Mouse (Mus musculus) midbrain, postnatal 0 days (tissue): ENCODE data around the gene Hirip3. TPM values are rescaled to one million over a fixed set of nuclear protein-coding genes. Genes with fewer than 3 reads are reported as not detected.

Source experiments
- ATAC-seq: fragments of 200-750 bp; cut with Nextera tagmentation; 2 replicates; pipeline ENCODE4 v1.8.0; 2017; ENCODE audit warnings: moderate number of reproducible peaks, mild to moderate bottlenecking, moderate TSS enrichment, moderate library complexity; ENCODE audit not compliant: low FRiP score
- DNase-seq: peaks from one replicate; pipeline ENCODE4 v3.0.0-alpha.2; 2015; ENCODE audit warnings: low spot score
- H3K27ac ChIP-seq: fragments of 300-500 bp; sonication (generic); 2 replicates; pipeline ENCODE4 v1.5.1; 2014; ENCODE audit warnings: low read depth, mild to moderate bottlenecking, low read length, mixed read lengths
- H3K27me3 ChIP-seq: fragments of 300-500 bp; sonication (generic); 2 replicates; pipeline ENCODE4 v1.6.1; 2014; ENCODE audit warnings: low read length, control low read depth, mixed read lengths; ENCODE audit not compliant: insufficient read depth
- H3K36me3 ChIP-seq: fragments of 300-500 bp; sonication (generic); 2 replicates; pipeline ENCODE4 v1.6.1; 2014; ENCODE audit warnings: low read length, control low read depth, mixed read lengths; ENCODE audit not compliant: insufficient read depth
- H3K4me1 ChIP-seq: fragments of 300-500 bp; sonication (generic); 2 replicates; pipeline ENCODE4 v1.6.1; 2014; ENCODE audit warnings: mild to moderate bottlenecking, control low read depth, antibody characterized with exemption, low read length, mixed read lengths; ENCODE audit not compliant: insufficient read depth
- H3K4me2 ChIP-seq: fragments of 300-500 bp; sonication (generic); 2 replicates; pipeline ENCODE4 v1.6.1; 2014; ENCODE audit warnings: low read depth, mild to moderate bottlenecking, low read length, mixed read lengths; ENCODE audit not compliant: poor library complexity, severe bottlenecking
- H3K4me3 ChIP-seq: fragments of 300-500 bp; sonication (generic); 2 replicates; pipeline ENCODE4 v1.5.1; 2014; ENCODE audit warnings: low read depth, mild to moderate bottlenecking, low read length, moderate library complexity
- H3K9ac ChIP-seq: fragments of 300-500 bp; sonication (generic); replicated peaks from 2 replicates; pipeline ENCODE4 v1.6.1; 2014; ENCODE audit warnings: mild to moderate bottlenecking, low read length, moderate library complexity, mixed read lengths; ENCODE audit not compliant: poor library complexity, severe bottlenecking
- H3K9me3 ChIP-seq: fragments of 300-500 bp; sonication (generic); 2 replicates; pipeline ENCODE4 v1.6.1; 2016; ENCODE audit warnings: low read length, control low read depth
- CTCF ChIP-seq: IDR thresholded peaks from 2 replicates; pipeline ENCODE4 v1.5.1; 2016; ENCODE audit warnings: antibody characterized with exemption, mild to moderate bottlenecking
- WGBS: fragments of 180-500 bp; shearing (Covaris S2); extraction: QIAGEN DNeasy Blood & Tissue Kit; methylation state at CpG from one replicate; pipeline ENCODE4 v1.1.7; 2014; 5-methylcytosine and 5-hydroxymethylcytosine counted together
- polyA plus RNA-seq: library from polyadenylated mRNA; unstranded; fragments of >200 nt; fragmentation: Nextera tagmentation; extraction: Ambion mirVana; gene quantifications from 2 replicates; pipeline ENCODE4 v1.2.1, GENCODE M21; 2015
- total RNA-seq: library from RNA; depleted of rRNA; stranded (reverse); fragments of >200 nt; gene quantifications from 2 replicates; pipeline ENCODE4 v1.2.3, GENCODE M21; 2014

Gene Hirip3
- total and polyA plus RNA-seq, 2 experiments from 2014 or later: 10.0 to 16.3 TPM

GRCm38 (mm10) chr7:126848794-126849193, 13.0 kb upstream of the Hirip3 start:
- 13% methylated on average over 10 of the region's 10 CpGs for WGBS
- DNase-seq: no peak
- no peak for ATAC-seq
- peak overlapping the region; percentile 91 for H3K4me2 ChIP-seq
- peak overlapping the region; percentile 49 for H3K4me3 ChIP-seq
- H3K27ac ChIP-seq: 0 out of 2 replicates have a peak overlapping the region, but pooled peaks have one; percentile 52
- no peaks in the 10 kb centered on the region for H3K9me3 ChIP-seq
- H3K9ac ChIP-seq: peak overlapping the region; percentile 73
- peaks cover 8% of the 10 kb centered on the region for H3K4me1 ChIP-seq
- peaks cover 27% of the 10 kb centered on the region; the same call in 1 of the 2 replicates for H3K36me3 ChIP-seq
- no peaks in the 10 kb centered on the region for H3K27me3 ChIP-seq
- TF ChIP-seq CTCF: no peak

DNA sequence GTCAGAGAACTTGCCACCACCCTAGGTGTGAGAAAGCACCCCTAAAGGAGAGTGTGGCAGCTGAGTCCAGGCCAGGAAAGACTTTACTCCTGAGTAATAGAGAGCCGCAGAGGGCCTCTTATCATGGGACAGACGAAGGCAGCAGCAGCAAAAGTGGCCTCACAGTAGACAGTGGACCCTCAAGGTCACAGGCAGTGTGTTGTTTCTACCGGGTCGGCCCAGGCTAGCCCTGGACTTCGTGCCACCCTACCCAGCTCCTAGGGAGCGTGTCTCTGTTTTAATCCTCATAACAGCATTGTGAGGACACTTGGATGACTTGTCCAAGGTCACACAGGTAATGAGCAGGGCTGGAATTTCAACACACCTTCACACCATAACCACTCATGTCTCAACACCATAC, 11.6 kb upstream of the Hirip3 start:
- ATAC-seq (no peak), DNase-seq (no peak)
- no peaks in the 10 kb centered on the region for H3K9me3 ChIP-seq
- H3K4me3 ChIP-seq: no peak overlapping the region
- H3K4me1 ChIP-seq: peaks cover 8% of the 10 kb centered on the region
- H3K27me3 ChIP-seq: no peaks in the 10 kb centered on the region
- H3K36me3 ChIP-seq: peaks cover 40% of the 10 kb centered on the region; the same call in 1 of the 2 replicates
- 91% methylated on average over 6 of the region's 6 CpGs for WGBS
- H3K4me2 ChIP-seq: no peak overlapping the region
- H3K27ac ChIP-seq: no peak overlapping the region
- TF ChIP-seq CTCF: no peak
- no peak overlapping the region for H3K9ac ChIP-seq

DNA sequence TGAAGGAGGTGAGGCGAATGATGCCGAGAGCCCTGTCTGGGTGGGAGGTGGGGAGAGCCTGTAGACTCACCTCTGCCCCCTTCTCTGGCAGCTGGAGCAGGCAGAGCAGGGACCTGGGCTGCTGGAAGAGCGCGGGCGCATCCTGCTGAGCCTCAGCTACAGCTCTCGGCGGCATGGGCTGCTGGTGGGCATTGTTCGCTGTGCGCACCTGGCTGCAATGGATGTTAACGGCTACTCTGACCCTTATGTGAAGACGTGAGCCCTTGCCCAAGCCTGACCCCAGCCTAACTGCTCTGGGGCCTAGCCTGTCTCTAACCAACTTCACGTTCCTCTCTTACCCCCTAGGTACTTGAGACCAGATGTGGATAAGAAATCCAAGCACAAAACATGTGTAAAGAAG, 10.6 kb upstream of the Hirip3 start:
- no peak overlapping the region for H3K4me3 ChIP-seq
- H3K9ac ChIP-seq: no peak overlapping the region
- H3K36me3 ChIP-seq: peaks cover 43% of the 10 kb centered on the region
- no peaks in the 10 kb centered on the region for H3K27me3 ChIP-seq
- no peaks in the 10 kb centered on the region for H3K9me3 ChIP-seq
- no peak for DNase-seq
- TF ChIP-seq CTCF: no peak
- H3K4me1 ChIP-seq: peaks cover 8% of the 10 kb centered on the region
- ATAC-seq: no peak
- H3K4me2 ChIP-seq: no peak overlapping the region
- H3K27ac ChIP-seq: no peak overlapping the region
- WGBS: 40% methylated on average over 12 of the region's 12 CpGs

GRCm38 (mm10) chr7:126853454-126853853, 8.3 kb upstream of the Hirip3 start:
- Histone ChIP-seq H3K4me3 (no peak overlapping the region), H3K4me1 (peaks cover 6% of the 10 kb centered on the region), H3K36me3 (peaks cover 59% of the 10 kb centered on the region), H3K9ac (no peak overlapping the region), H3K27me3 (no peaks in the 10 kb centered on the region), H3K9me3 (no peaks in the 10 kb centered on the region), H3K4me2 (no peak overlapping the region), H3K27ac (no peak overlapping the region)
- DNase-seq: no peak
- no peak for ATAC-seq
- no peak for TF ChIP-seq CTCF
- 90% methylated on average over 5 of the region's 5 CpGs for WGBS

- H3K9ac ChIP-seq: no peak overlapping the region
- no peaks in the 10 kb centered on the region for H3K4me1 ChIP-seq
- DNase-seq (no peak), ATAC-seq (no peak)
- no peak for TF ChIP-seq CTCF
- WGBS: 78% methylated on average over 3 of the region's 3 CpGs
- no peaks in the 10 kb centered on the region for H3K9me3 ChIP-seq
- no peak overlapping the region for H3K4me3 ChIP-seq
- no peak overlapping the region for H3K4me2 ChIP-seq
- H3K27me3 ChIP-seq: no peaks in the 10 kb centered on the region
- H3K36me3 ChIP-seq: peaks cover 59% of the 10 kb centered on the region
- H3K27ac ChIP-seq: no peak overlapping the region
These were observed 6.1 kb upstream of the Hirip3 start for GRCm38 (mm10) chr7:126855641-126856040.

DNA sequence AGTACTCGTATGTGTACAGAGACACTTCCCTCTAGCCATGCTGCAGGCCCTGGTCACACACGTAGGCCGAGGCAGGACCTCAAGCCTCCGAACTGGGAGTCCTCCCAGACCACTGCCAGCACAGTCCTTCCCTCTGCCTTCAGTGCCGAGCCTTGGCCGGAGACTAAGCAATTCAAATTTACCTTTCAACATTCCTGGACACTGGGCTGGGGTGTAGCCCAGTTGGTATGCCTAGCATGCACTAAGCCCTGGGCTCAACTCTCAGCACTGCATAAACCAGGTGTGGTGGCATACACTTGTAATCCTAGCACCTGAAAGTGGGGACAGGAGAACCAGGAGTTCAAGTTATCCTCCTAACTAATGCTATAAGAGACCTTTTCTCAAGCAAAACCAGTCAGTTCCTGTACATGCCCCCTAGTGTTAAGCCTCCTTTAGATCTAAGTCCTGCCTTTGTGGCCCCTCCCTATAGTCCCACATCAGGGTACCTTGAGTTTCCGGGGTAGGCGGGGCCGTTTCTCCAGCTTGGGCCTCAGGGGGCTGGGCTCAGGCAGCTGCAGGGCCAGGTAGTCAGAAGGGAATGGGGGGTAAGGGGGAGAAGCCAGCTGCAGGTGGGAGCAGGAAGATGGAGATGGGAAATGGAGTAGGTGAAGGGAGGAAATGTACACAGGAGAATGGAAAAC, 4.9 kb upstream of the Hirip3 start:
- peaks cover 49% of the 10 kb centered on the region for H3K36me3 ChIP-seq

More for the DNA sequence above, 4.9 kb upstream of the Hirip3 start:
- peaks cover 3% of the 10 kb centered on the region; the same call in 1 of the 2 replicates for H3K4me1 ChIP-seq
- no peak overlapping the region for H3K4me3 ChIP-seq
- DNase-seq: no peak
- ATAC-seq: no peak
- H3K4me2 ChIP-seq: no peak overlapping the region
- H3K27me3 ChIP-seq: no peaks in the 10 kb centered on the region
- WGBS: 77% methylated on average over 9 of the region's 9 CpGs
- TF ChIP-seq CTCF: no peak
- H3K9me3 ChIP-seq: no peaks in the 10 kb centered on the region
- H3K9ac ChIP-seq: no peak overlapping the region
- H3K27ac ChIP-seq: no peak overlapping the region
